Mouse (Mus musculus) kidney, adult 2 months (tissue): ENCODE results near the gene Gpr39.

Source experiments
- CTCF ChIP-seq: fragments of 200-500 bp; conservative IDR thresholded peaks from 2 replicates; pipeline ENCODE4 v1.5.1; 2011; ENCODE audit warnings: low read depth, mild to moderate bottlenecking, control low read depth, low read length, moderate library complexity, mixed read lengths; ENCODE audit not compliant: insufficient read depth, insufficient read length
- POLR2A ChIP-seq: fragments of 200-500 bp; IDR thresholded peaks from one replicate; pipeline ENCODE4 v1.6.1; 2011; ENCODE audit warnings: low read depth, low read length, control low read depth

- TF ChIP-seq POLR2A (no peak), CTCF (no peak)
Observed at GRCm38 (mm10) chr1:125870056-125870455, 193.3 kb downstream of the Gpr39 start.
